Mouse (Mus musculus) ES-Bruce4 (cell line): ENCODE data around the gene Tmem183a. TPM values are rescaled to one million over a fixed set of nuclear protein-coding genes. Genes with fewer than 3 reads are reported as not detected.

Experiments
- H3K27ac ChIP-seq: 2 replicates; pipeline ENCODE4 v1.5.1; 2012; ENCODE audit warnings: low read length, inconsistent platforms; ENCODE audit not compliant: insufficient read depth
- H3K27me3 ChIP-seq: 2 replicates; pipeline ENCODE4 v1.6.1; 2012; ENCODE audit warnings: mild to moderate bottlenecking, low read length, inconsistent platforms; ENCODE audit not compliant: control insufficient read depth, poor library complexity, insufficient read depth, severe bottlenecking
- H3K36me3 ChIP-seq: 2 replicates; pipeline ENCODE4 v1.6.1; 2012; ENCODE audit warnings: inconsistent platforms, mild to moderate bottlenecking, low read length, moderate library complexity; ENCODE audit not compliant: control insufficient read depth, poor library complexity, insufficient read depth, severe bottlenecking
- H3K4me1 ChIP-seq: one replicate; pipeline ENCODE4 v1.8.1; 2011; ENCODE audit warnings: low read length; ENCODE audit not compliant: control insufficient read depth, insufficient read depth
- H3K4me3 ChIP-seq: 2 replicates; pipeline ENCODE4 v1.5.1; 2011; ENCODE audit warnings: low read depth, mild to moderate bottlenecking, low read length
- H3K9ac ChIP-seq: 2 replicates; pipeline ENCODE4 v1.6.1; 2012; ENCODE audit warnings: low read depth, mild to moderate bottlenecking, inconsistent platforms; ENCODE audit not compliant: poor library complexity, severe bottlenecking
- H3K9me3 ChIP-seq: replicated peaks from 2 replicates; pipeline ENCODE4 v1.6.1; 2012; ENCODE audit warnings: mild to moderate bottlenecking, low read length, inconsistent platforms; ENCODE audit not compliant: control insufficient read depth, poor library complexity, insufficient read depth, severe bottlenecking
- CTCF ChIP-seq: IDR thresholded peaks from one replicate; pipeline ENCODE4 v1.8.1; 2011; ENCODE audit warnings: low read depth, low read length
- EP300 ChIP-seq: IDR thresholded peaks from 2 replicates; pipeline ENCODE4 v1.6.1; 2011; ENCODE audit warnings: low read depth, low read length; ENCODE audit not compliant: insufficient read depth
- POLR2A ChIP-seq: IDR thresholded peaks from one replicate; pipeline ENCODE4 v1.8.1; 2011; ENCODE audit warnings: low read length; ENCODE audit not compliant: insufficient read depth
- polyA plus RNA-seq: library from polyadenylated mRNA; stranded (reverse); fragments of >200 nt; gene quantifications from 2 replicates; pipeline ENCODE4 v1.2.4, GENCODE M21; 2011; ENCODE audit warnings: low read depth; ENCODE audit not compliant: missing spikeins, insufficient read depth, insufficient read length

The Tmem183a gene
- polyA plus RNA-seq, result 105 and 110 TPM in 2 replicates

DNA sequence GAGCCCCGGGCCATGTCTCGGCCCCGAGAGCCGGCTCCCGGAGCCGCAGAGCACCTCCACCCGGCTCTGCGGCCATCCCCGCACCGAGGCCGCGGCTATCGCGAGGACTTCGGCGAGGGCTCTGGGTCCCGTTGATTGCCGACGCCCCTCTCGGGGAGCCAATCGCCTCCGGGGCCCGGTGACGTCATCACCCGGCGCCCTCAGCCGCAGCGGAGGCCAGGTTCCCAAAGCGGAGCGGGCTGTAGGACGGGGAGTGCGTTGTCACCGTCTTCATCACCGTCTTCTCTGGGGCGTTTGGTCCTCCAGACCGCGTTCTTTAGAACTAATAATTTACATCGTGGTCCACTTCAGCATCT is at the start of gene Tmem183a:
TSS of gene Tmem183a (minus strand) at position 123 of the 356 bp plus-strand sequence.
- no peaks in the 10 kb centered on the region for H3K9me3 ChIP-seq
- peaks cover 34% of the 10 kb centered on the region for H3K36me3 ChIP-seq
- TF ChIP-seq EP300 (no peak), CTCF (no peak), POLR2A (peak; percentile 85)
- no peaks in the 10 kb centered on the region for H3K4me1 ChIP-seq
- peak within 1 kb of the TSS; percentile 95 for H3K9ac ChIP-seq
- H3K4me3 ChIP-seq, result peak within 1 kb of the TSS; percentile 100
- no peaks in the 10 kb centered on the region for H3K27me3 ChIP-seq
- H3K27ac ChIP-seq, result peak within 1 kb of the TSS; percentile 51

DNA sequence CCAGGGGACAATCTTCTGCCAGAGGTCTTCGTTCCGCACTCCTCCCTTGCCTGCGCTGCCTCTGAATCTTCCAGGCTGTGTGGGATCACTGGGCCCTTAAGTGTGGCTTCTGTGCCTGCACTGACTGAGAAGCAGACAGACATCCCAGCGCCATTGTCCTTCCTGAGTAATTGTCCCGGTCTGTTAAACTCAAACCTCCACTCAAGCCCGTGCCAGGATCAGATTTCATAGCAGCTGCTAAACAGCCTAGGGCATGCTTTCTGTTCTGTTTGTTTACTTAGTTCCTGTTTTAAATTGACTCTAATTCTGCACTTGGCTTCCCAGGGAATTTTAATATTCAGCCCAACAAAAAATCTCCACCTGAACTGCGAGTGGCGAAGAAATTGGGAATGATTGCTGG is 46.3 kb upstream of the Tmem183a start:
- no peak overlapping the region for H3K9ac ChIP-seq
- TF ChIP-seq CTCF (no peak), EP300 (no peak), POLR2A (no peak)
- peaks cover 51% of the 10 kb centered on the region for H3K36me3 ChIP-seq
- no peaks in the 10 kb centered on the region for H3K27me3 ChIP-seq
- H3K4me3 ChIP-seq, result no peak overlapping the region
- no peaks in the 10 kb centered on the region for H3K4me1 ChIP-seq
- H3K9me3 ChIP-seq, result peaks cover 3% of the 10 kb centered on the region; the same call in 1 of the 2 replicates
- no peak overlapping the region for H3K27ac ChIP-seq

DNA sequence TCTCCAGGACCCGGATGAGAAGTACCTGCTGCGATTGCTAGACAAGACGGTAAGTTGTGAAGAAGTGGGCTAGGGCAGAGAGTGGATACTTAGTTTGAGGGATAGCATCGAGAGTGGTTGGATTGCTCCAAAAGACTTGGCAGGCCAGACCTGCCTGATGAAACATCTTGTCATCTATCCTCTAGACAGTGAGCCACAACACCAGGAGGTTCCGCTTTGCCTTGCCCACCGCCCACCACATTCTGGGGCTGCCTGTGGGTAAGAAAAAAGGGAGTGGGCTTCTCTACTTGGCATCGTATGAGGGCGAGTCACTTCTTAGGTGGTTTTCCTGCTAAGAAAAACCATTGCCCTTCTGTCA is 44.6 kb upstream of the Tmem183a start:
- H3K27me3 ChIP-seq, result no peaks in the 10 kb centered on the region
- peak overlapping the region; percentile 79 for H3K27ac ChIP-seq
- peaks cover 3% of the 10 kb centered on the region; the same call in 1 of the 2 replicates for H3K9me3 ChIP-seq
- H3K4me1 ChIP-seq, result no peaks in the 10 kb centered on the region
- peaks cover 45% of the 10 kb centered on the region for H3K36me3 ChIP-seq
- H3K4me3 ChIP-seq, result peak overlapping the region; percentile 84
- H3K9ac ChIP-seq, result peak overlapping the region; percentile 69
- TF ChIP-seq EP300 (no peak), POLR2A (no peak), CTCF (no peak)

DNA sequence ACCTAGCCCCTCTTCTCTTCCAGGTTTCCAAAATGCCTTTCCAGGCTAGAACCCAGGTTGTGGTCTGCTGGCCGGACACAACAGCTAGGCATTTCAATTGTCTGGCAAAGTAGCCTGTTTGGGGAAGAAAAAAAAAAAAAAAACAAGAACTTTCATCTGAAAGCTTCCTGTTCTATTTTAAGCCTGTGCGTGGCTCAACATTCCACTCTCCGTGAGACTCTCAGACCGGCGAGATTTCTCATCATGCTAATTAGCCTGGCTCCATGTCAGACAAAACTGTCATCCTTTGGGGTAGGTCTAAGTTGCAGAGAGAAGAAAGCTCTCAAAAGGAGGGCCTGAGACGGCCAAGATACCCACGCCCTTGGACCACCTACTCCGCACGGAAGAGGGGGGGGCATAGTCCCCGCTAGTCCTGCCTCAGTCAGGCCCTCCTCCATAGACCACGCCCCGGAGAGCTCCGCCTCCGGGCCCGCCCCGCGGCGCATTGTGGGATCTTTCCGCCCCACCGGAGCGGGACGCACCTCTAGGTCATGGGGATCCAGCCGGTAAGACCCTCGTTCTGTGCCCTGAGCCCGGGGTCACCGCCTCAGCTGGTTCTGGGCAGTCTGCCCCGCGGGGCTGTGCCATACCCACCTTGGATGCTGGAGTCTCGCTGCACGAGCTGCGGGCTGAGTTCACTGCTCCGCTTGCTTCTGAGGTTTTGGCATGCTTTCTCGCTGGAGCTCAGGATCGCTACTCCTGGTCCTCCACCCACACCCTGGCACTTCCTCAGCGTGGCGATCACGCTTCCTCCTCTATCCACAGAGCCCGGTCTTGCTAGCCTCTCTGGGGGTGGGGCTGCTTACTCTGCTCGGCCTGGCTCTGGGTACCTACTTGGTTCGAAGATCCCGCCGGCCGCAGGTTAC is 44.0 kb upstream of the Tmem183a start, which contains the start of gene Cyb5r1:
TSS of gene Cyb5r1 (plus strand) at position 51 of the 905 bp plus-strand sequence.
- H3K4me1 ChIP-seq, result no peaks in the 10 kb centered on the region
- TF ChIP-seq EP300 (peak; percentile 71; the same call in 1 of the 2 replicates), CTCF (no peak), POLR2A (peak; percentile 73)
- H3K9me3 ChIP-seq, result peaks cover 3% of the 10 kb centered on the region; the same call in 1 of the 2 replicates
- H3K27ac ChIP-seq, result peak within 1 kb of the TSS; percentile 83
- H3K9ac ChIP-seq, result peak within 1 kb of the TSS; percentile 69
- H3K36me3 ChIP-seq, result peaks cover 39% of the 10 kb centered on the region
- peak within 1 kb of the TSS; percentile 84 for H3K4me3 ChIP-seq
- H3K27me3 ChIP-seq, result no peaks in the 10 kb centered on the region

DNA sequence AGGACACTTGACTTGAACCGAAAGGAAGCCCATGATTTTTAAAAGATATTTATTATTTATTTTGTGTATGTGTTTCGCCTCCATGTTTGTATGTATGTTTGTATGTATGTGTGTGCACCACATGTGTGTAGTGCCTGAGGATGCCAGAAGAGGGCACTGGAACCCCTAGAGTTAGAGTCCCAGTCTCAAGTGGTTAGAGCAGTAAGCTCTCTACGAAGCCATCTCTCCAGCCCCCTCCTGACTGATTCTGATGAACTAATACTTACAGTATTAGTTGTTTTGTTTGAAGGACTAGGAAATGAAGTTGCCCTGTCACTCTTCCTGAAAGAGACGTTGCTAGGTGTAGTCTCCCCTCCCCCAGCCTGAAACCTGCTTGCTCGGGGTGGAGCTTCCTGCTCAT is 38.0 kb upstream of the Tmem183a start:
- Histone ChIP-seq H3K9me3 (peaks cover 10% of the 10 kb centered on the region), H3K9ac (no peak overlapping the region), H3K4me1 (no peaks in the 10 kb centered on the region), H3K27me3 (no peaks in the 10 kb centered on the region), H3K4me3 (no peak overlapping the region), H3K27ac (no peak overlapping the region; the same call in 1 of the 2 replicates), H3K36me3 (no peaks in the 10 kb centered on the region)
- TF ChIP-seq CTCF, result peak; percentile 18
- TF ChIP-seq POLR2A, result no peak

DNA sequence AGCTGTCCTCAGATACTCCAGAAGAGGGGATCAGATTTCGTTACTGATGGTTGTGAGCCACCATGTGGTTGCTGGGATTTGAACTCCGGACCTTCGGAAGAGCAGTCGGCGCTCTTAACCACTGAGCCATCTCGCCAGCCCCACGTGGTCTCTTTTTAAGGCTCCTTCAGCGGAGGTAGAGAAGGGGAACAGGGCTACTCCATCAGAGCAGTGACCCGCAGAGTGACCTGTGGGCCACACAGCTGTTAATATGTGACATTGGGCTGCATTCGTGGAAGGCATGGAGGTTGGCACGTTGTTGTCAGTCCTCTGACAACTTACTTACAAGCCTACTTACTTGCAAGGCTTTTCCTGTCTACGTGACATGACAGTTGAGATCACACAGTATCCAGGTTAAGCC is 36.4 kb upstream of the Tmem183a start:
- Histone ChIP-seq H3K9ac (no peak overlapping the region), H3K9me3 (peaks cover 10% of the 10 kb centered on the region), H3K36me3 (no peaks in the 10 kb centered on the region), H3K27me3 (no peaks in the 10 kb centered on the region), H3K4me1 (no peaks in the 10 kb centered on the region), H3K4me3 (no peak overlapping the region), H3K27ac (no peak overlapping the region)
- no peak for TF ChIP-seq POLR2A
- TF ChIP-seq EP300, result no peak
- no peak for TF ChIP-seq CTCF
